Mouse (Mus musculus) limb, embryonic 10.5 days (tissue): ENCODE results near the gene Lrrc8a. TPM values are rescaled to one million over a fixed set of nuclear protein-coding genes. Genes with fewer than 3 reads are reported as not detected.
A peak's percentile ranks its signal among the peaks of the same experiment; 100 is the strongest.

Experiments
- DNase-seq: peaks from one replicate; pipeline ENCODE4 v3.0.0-alpha.2; 2017; ENCODE audit warnings: low spot score
- H3K27ac ChIP-seq: fragments of 300-500 bp; sonication (generic); 2 replicates; pipeline ENCODE4 v1.5.1; 2016; ENCODE audit warnings: mild to moderate bottlenecking
- H3K27me3 ChIP-seq: fragments of 300-500 bp; sonication (generic); 2 replicates; pipeline ENCODE4 v1.6.1; 2016; ENCODE audit warnings: low read depth, mild to moderate bottlenecking; ENCODE audit not compliant: poor library complexity, severe bottlenecking
- H3K36me3 ChIP-seq: fragments of 300-500 bp; sonication (generic); 2 replicates; pipeline ENCODE4 v1.6.1; 2016; ENCODE audit warnings: mild to moderate bottlenecking, moderate library complexity
- H3K4me1 ChIP-seq: fragments of 300-500 bp; sonication (generic); 2 replicates; pipeline ENCODE4 v1.6.1; 2016
- H3K4me3 ChIP-seq: fragments of 300-500 bp; sonication (generic); 2 replicates; pipeline ENCODE4 v1.5.1; 2016; ENCODE audit warnings: mild to moderate bottlenecking, moderate library complexity
- H3K9me3 ChIP-seq: fragments of 300-500 bp; sonication (generic); replicated peaks from 2 replicates; pipeline ENCODE4 v1.6.1; 2016; ENCODE audit warnings: mild to moderate bottlenecking
- WGBS: fragments of 180-500 bp; shearing (Covaris S2); methylation state at CpG from one replicate; pipeline ENCODE4 v1.1.7; 2016; 5-methylcytosine and 5-hydroxymethylcytosine counted together
- polyA plus RNA-seq: library from polyadenylated mRNA; unstranded; fragments of >200 nt; fragmentation: Nextera tagmentation; extraction: Ambion mirVana; gene quantifications from 2 replicates; pipeline ENCODE4 v1.2.1, GENCODE M21; 2016

Gene Lrrc8a
- polyA plus RNA-seq, 1 experiment from 2014 or later, result 46.0 TPM

GRCm38 (mm10) chr2:30212169-30212545 lies 25.4 kb upstream of the Lrrc8a start:
- no peak overlapping the region for H3K4me3 ChIP-seq
- H3K9me3 ChIP-seq, result no peaks in the 10 kb centered on the region
- no peaks in the 10 kb centered on the region for H3K27me3 ChIP-seq
- WGBS, result 73% methylated on average over 4 of the region's 4 CpGs
- H3K4me1 ChIP-seq, result peaks cover under 1% of the 10 kb centered on the region; the same call in 1 of the 2 replicates
- H3K27ac ChIP-seq, result no peak overlapping the region
- DNase-seq, result no peak
- H3K36me3 ChIP-seq, result no peaks in the 10 kb centered on the region

- H3K9me3 ChIP-seq, result no peaks in the 10 kb centered on the region
- no peak overlapping the region for H3K27ac ChIP-seq
- no peaks in the 10 kb centered on the region for H3K36me3 ChIP-seq
- no peak overlapping the region for H3K4me3 ChIP-seq
- 82% methylated on average over 1 of the region's 1 CpGs for WGBS
- no peaks in the 10 kb centered on the region for H3K27me3 ChIP-seq
- no peak for DNase-seq
- no peaks in the 10 kb centered on the region for H3K4me1 ChIP-seq
Observed at GRCm38 (mm10) chr2:30212951-30213350, 24.6 kb upstream of the Lrrc8a start.

- Histone ChIP-seq H3K4me1 (no peaks in the 10 kb centered on the region), H3K4me3 (no peak overlapping the region), H3K27ac (no peak overlapping the region), H3K27me3 (no peaks in the 10 kb centered on the region), H3K9me3 (no peaks in the 10 kb centered on the region), H3K36me3 (no peaks in the 10 kb centered on the region)
- WGBS, result 92% methylated on average over 3 of the region's 3 CpGs
- DNase-seq, result no peak
Observed at GRCm38 (mm10) chr2:30214745-30215144, 22.8 kb upstream of the Lrrc8a start.

GRCm38 (mm10) chr2:30215493-30215892 lies 22.0 kb upstream of the Lrrc8a start:
- no peak for DNase-seq
- Histone ChIP-seq H3K4me3 (no peak overlapping the region), H3K27ac (no peak overlapping the region), H3K4me1 (no peaks in the 10 kb centered on the region), H3K36me3 (no peaks in the 10 kb centered on the region), H3K27me3 (no peaks in the 10 kb centered on the region), H3K9me3 (no peaks in the 10 kb centered on the region)
- WGBS, result 88% methylated on average over 6 of the region's 6 CpGs

GRCm38 (mm10) chr2:30216293-30216692 lies 21.2 kb upstream of the Lrrc8a start:
- no peak for DNase-seq
- Histone ChIP-seq H3K27me3 (no peaks in the 10 kb centered on the region), H3K27ac (no peak overlapping the region), H3K4me3 (no peak overlapping the region), H3K4me1 (no peaks in the 10 kb centered on the region), H3K36me3 (no peaks in the 10 kb centered on the region), H3K9me3 (no peaks in the 10 kb centered on the region)
- WGBS, result 95% methylated on average over 5 of the region's 5 CpGs

GRCm38 (mm10) chr2:30235593-30235992 lies 1.9 kb upstream of the Lrrc8a start:
- 87% methylated on average over 5 of the region's 5 CpGs for WGBS
- no peak for DNase-seq
- Histone ChIP-seq H3K36me3 (peaks cover 16% of the 10 kb centered on the region), H3K27ac (no peak overlapping the region), H3K4me3 (no peak overlapping the region), H3K27me3 (no peaks in the 10 kb centered on the region), H3K4me1 (peaks cover 29% of the 10 kb centered on the region), H3K9me3 (no peaks in the 10 kb centered on the region)

- peak; percentile 56 for DNase-seq
- Histone ChIP-seq H3K27ac (peak overlapping the region; percentile 94), H3K36me3 (peaks cover 27% of the 10 kb centered on the region), H3K27me3 (no peaks in the 10 kb centered on the region), H3K4me3 (peak overlapping the region; percentile 74), H3K4me1 (peaks cover 35% of the 10 kb centered on the region), H3K9me3 (no peaks in the 10 kb centered on the region)
- WGBS, result 8% methylated on average over 18 of the region's 18 CpGs
Observed at GRCm38 (mm10) chr2:30236426-30237198, 903 bp upstream of the Lrrc8a start.

GRCm38 (mm10) chr2:30237881-30238280 lies 366 bp downstream of the Lrrc8a start:
- no peaks in the 10 kb centered on the region for H3K27me3 ChIP-seq
- peak overlapping the region; percentile 94 for H3K27ac ChIP-seq
- peaks cover 39% of the 10 kb centered on the region for H3K36me3 ChIP-seq
- under 1% methylated on average over 41 of the region's 42 CpGs for WGBS
- H3K4me1 ChIP-seq, result peaks cover 46% of the 10 kb centered on the region
- no peaks in the 10 kb centered on the region for H3K9me3 ChIP-seq
- peak; percentile 80 for DNase-seq
- H3K4me3 ChIP-seq, result peak overlapping the region; percentile 74

GRCm38 (mm10) chr2:30238906-30239465 lies 1.5 kb downstream of the Lrrc8a start:
- Histone ChIP-seq H3K27me3 (no peaks in the 10 kb centered on the region), H3K27ac (no peak overlapping the region), H3K9me3 (no peaks in the 10 kb centered on the region), H3K36me3 (peaks cover 50% of the 10 kb centered on the region), H3K4me1 (peaks cover 56% of the 10 kb centered on the region), H3K4me3 (peak overlapping the region; percentile 74)
- 82% methylated on average over 3 of the region's 3 CpGs for WGBS
- DNase-seq, result no peak

- H3K4me3 ChIP-seq, result peak overlapping the region; percentile 4; the same call in 1 of the 2 replicates
- WGBS, result 85% methylated on average over 4 of the region's 4 CpGs
Observed at GRCm38 (mm10) chr2:30239777-30240176, 2.3 kb downstream of the Lrrc8a start.

GRCm38 (mm10) chr2:30240267-30240666 lies 2.8 kb downstream of the Lrrc8a start, which contains the start of gene Gm28035:
Gm28035 (plus strand) TSS chr2:30240567.
- no peaks in the 10 kb centered on the region for H3K27me3 ChIP-seq
- H3K4me1 ChIP-seq, result peaks cover 67% of the 10 kb centered on the region
- H3K9me3 ChIP-seq, result no peaks in the 10 kb centered on the region
- WGBS, result 86% methylated on average over 2 of the region's 2 CpGs
- no peak for DNase-seq
- peaks cover 62% of the 10 kb centered on the region for H3K36me3 ChIP-seq
- peak within 1 kb of the TSS; percentile 4; the same call in 1 of the 2 replicates for H3K4me3 ChIP-seq
- no peak within 1 kb of the TSS for H3K27ac ChIP-seq

More at GRCm38 (mm10) chr2:30239777-30240176, 2.3 kb downstream of the Lrrc8a start:
- DNase-seq, result no peak
- Histone ChIP-seq H3K9me3 (no peaks in the 10 kb centered on the region), H3K4me1 (peaks cover 63% of the 10 kb centered on the region), H3K27ac (no peak overlapping the region), H3K27me3 (no peaks in the 10 kb centered on the region), H3K36me3 (peaks cover 58% of the 10 kb centered on the region)

GRCm38 (mm10) chr2:30242509-30242908 lies 5.0 kb downstream of the Lrrc8a start:
- no peak for DNase-seq
- H3K9me3 ChIP-seq, result no peaks in the 10 kb centered on the region
- no peaks in the 10 kb centered on the region for H3K27me3 ChIP-seq
- peak overlapping the region; percentile 15; the same call in 1 of the 2 replicates for H3K4me3 ChIP-seq
- peak overlapping the region; percentile 43 for H3K27ac ChIP-seq
- WGBS, result 51% methylated on average over 4 of the region's 4 CpGs
- H3K36me3 ChIP-seq, result peaks cover 82% of the 10 kb centered on the region
- peaks cover 62% of the 10 kb centered on the region for H3K4me1 ChIP-seq

GRCm38 (mm10) chr2:30243391-30243790 lies 5.9 kb downstream of the Lrrc8a start:
- Histone ChIP-seq H3K4me1 (peaks cover 60% of the 10 kb centered on the region), H3K27me3 (no peaks in the 10 kb centered on the region), H3K27ac (peak overlapping the region; percentile 32; the same call in 1 of the 2 replicates), H3K4me3 (no peak overlapping the region), H3K36me3 (peaks cover 91% of the 10 kb centered on the region), H3K9me3 (no peaks in the 10 kb centered on the region)
- 96% methylated on average over 4 of the region's 4 CpGs for whole genome bisulfite sequencing
- DNase-seq, result no peak
